Mouse (Mus musculus): Measurements from ENCODE around the gene Glod4.
"Not testable (repeated sequence)": the region's sequence is repeated elsewhere in the genome, so short reads cannot be mapped to it uniquely, and the experiment has no call there.

The Glod4 gene

DNA sequence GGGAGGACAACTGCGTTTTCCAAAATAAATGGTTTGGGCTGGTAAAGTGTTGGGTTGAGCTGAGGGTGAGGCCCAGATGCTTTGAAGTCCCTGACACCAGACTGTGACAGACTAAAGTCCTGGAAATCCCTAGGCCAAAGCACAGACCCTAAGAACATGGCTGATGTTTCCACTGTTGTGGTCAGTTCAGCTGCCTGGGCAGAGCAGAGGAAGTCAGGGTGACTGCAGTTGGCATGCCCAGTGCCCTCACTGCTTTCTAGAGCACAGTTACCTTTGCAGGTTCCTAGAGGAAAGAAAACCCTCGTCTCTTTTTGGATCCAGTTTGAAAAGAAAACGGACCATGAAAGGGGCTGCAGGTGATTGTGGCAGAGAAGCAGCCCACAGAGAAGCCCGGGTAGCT lies 13.9 kb upstream of the Glod4 start:
- in situ Hi-C loops (cut with MboI) = loop anchor here (5.0 kb wide), 1 partner anchor 150 kb away; the partner anchor contains the start of gene Timm22

DNA sequence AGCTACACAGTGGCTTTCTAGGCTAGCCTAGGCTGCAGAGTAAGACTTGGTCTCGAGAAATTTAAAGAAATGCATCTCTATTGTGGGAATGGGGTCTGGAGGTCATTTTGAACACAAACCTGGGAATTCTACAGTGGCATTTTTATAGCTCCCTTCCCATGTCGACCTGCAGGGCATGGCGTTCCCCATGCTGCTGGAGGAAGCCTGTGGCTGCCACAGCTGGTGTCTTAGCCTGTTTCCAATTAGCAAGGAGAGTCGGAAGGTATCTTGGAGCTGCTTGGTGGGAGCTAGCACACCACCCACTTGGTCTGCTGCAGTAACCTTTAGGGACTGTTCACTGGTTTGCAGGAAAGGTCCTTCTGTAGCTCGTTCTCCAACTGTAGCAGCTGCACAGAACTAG lies 12.6 kb upstream of the Glod4 start:
- in situ Hi-C loops (cut with MboI) = loop anchor here (5.0 kb wide), 1 partner anchor 151 kb away; the partner anchor contains the start of gene Timm22

DNA sequence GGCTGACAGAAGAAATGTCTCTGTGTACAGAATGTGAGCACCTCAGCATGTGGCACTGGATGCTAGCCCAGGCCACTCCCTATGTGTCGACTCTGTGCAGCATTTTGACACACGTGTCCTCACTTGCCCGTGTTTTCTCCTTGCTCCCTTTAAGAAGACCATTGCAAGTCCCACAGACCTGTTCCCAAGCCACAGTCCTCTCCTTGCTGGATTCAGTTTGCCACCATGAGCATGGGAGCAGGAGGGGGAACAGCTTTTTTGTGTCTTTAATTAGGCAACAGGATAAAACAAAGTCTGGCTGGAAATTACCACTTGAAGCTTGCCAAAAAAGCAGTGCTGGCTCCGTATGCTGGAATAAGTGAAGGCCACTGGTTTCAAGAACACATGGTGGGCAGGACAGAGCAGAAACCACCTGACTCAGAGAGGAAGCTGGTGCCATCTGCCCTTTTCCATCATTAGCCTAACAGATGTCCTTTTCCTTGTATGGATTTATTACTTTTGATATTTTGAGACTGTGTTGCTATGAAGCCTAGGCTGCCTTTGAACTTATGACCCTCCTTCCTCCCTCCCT lies 12.0 kb upstream of the Glod4 start:
- in situ Hi-C loops (cut with MboI) = loop anchor here (5.0 kb wide), 1 partner anchor 152 kb away; the partner anchor contains the start of gene Timm22

DNA sequence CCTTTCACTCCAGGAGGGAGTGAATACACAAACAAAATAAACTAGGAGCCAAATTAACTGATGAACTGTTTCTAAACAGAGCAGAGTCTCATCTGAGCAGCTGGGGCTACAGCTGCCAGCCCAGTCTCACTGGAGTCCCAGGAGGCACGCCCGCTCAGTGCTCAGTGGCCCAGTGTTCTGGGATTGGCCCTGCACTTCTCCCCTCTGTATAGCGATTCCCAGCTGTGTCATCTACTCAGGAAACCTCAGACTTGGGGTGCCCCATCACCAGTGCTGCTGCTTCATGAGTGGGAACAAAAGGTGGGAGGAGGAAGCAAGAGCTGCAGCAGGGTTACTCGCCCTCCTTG lies 10.4 kb upstream of the Glod4 start:
- in situ Hi-C loops (cut with MboI) = no loop called here

DNA sequence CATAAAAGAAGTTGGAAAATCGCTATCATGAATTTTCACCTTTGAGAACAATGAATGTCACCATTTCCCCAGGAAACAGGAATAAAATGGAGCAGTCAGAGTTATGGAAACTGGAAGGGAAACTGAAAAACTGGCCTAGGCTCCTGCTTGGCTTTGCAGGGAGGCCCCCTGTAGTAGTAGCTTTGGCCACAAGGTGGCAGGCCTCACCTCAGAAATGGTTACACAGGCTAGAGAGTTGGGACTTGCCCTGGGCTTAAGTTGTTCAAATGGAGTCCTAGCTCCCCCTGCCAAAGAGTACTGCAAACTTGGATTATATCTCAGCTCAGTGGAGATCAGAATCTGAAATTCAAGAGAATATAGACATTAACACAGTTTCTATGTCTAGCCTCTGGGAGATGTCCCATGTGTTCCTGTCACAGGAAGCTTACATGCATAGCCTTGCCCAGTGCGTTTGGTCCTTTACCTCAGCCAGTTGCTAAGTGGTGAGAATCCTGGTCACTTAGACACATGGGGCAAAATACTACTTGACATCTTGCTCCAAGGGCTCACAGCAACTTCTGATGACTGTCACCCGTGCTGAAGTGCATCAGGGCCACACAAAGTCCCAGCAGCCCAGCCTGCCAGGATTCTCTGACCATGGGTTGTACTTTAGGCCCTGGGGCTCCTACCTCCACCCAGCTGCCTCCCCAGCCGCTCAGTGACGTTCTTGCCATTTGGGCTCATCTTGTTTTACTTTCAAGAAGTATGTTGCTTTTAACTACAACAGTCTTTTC lies 9.8 kb upstream of the Glod4 start:
- in situ Hi-C loops (cut with MboI) = no loop called here

DNA sequence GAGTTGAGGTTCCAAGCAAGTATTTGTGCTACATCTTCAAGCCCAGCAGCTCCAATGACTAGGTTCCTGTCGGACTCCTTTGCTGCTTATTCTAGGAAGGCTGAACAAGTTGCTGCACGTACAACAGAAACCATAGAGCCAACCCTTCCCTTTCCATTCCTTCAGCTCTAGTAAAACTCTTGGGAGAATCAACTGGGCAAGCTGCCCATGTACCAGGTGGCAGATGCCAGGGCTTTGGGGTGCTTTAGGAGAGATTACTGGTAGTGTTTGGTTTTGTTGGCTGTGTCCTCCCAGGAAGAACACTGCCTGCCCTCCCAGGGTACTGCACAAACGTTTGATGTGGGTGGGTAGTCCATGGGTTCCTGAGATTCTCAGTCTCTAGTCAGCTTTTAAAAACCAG lies 8.5 kb upstream of the Glod4 start:
- in situ Hi-C loops (cut with MboI) = no loop called here

DNA sequence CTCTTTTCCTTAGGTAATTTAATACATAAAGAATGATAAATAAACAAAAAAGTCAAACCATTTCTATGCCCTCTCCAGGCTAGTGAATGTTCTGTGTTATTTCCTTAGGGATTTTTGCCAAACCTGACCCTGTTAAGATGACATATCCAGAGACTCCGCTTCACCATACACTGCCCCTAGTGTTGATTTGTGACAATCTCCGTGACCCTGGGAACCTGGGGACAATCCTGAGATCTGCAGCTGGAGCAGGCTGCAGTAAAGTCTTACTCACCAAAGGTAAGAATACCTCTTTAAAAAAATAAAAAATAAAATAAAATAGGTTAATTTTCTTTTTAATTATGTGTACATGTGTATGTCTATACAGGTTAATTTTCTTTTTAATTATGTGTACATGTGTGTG lies 3.7 kb upstream of the Glod4 start:
- in situ Hi-C loops (cut with MboI) = no loop called here

DNA sequence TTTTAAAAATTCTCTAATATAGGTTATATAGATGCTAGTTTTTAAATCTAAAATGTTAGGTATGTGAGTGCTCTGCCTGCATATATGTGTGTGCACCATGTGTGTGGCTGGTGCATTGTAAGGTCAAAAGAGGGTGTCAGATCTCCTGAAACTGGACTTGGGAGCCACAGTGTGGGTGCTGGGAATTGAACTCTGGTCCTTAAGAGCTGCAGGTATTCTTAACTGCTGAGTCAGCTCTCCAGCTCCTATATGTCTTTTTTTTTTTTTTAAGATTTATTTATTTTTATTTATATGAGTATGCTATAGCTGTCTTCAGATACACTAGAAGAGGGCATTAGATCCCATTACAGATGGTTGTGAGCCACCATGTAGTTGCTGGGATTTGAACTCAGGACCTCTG lies 2.9 kb upstream of the Glod4 start:
- in situ Hi-C loops (cut with MboI) = no loop called here

DNA sequence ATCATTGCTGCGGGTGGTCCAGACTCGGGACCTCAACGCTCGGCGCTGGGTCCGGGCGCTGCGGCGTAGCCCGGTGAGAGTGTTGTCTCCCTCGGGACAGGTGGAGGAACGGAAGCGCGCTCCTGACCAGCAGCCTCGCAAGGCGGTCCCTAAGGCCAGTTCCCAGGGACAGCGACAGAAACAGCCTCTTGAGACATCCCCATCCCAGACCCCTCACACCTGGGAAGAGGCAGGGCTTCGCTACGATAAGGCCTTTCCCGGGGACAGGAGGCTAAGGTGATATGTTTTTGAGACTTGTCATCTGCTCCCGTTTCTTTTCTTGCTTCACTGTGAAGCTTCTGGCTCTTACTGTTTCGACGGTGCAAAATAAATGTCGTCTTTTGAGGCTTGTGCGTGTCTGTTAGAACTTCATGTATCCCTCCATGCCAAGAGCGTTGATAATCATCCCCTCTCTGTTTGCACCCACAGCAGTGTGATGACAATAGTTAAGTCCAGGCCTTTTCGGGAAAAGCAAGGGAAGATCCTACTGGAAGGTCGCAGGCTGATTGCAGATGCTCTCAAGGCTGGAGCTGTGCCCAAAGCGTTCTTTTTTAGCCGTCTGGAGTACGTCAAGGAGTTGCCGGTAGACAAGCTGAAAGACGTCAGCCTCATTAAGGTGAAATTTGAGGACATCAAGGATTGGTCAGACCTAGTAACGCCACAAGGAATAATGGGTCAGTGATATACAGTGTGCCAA lies 454 bp upstream of the Glod4 start:
- in situ Hi-C loops (cut with MboI) = no loop called here

DNA sequence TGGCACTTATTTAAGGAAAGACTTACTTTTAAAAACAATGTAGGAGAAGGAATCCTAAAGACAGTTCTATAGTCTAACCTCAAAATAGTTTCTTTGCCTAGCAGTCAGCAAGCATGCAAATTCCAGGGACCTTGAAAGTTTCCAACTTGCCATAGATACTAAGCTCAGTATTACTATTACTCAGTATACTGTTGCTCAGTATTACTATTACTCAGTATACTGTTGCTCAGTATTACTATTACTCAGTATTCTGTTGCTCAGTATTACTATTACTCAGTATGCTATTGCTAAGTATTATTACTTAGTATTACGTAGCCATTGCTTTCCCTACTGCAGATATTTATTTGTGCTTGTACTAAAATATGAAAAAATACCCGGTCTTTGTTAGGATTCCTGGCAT lies 3.8 kb downstream of the Glod4 start:
- in situ Hi-C loops (cut with MboI) = no loop called here

DNA sequence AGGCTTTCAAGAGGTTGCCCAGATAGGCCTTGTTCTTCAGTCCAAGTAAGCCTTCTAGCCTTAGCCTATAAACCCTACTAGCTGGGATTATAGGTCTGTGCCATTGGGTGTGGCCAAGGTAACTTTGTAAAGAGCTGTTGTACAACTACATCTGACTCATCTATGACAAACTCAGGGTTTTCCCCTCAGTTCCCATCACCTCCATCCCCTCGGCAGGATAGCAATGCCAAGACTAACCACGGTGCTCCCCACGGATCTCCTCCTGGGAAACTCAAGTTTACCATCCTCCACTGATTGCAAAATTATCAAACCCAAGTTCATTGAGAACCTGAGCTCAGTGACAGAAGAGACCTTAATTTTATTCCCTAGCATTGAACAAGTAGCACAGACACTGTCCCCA lies 7.4 kb downstream of the Glod4 start:
- in situ Hi-C loops (cut with MboI) = no loop called here

DNA sequence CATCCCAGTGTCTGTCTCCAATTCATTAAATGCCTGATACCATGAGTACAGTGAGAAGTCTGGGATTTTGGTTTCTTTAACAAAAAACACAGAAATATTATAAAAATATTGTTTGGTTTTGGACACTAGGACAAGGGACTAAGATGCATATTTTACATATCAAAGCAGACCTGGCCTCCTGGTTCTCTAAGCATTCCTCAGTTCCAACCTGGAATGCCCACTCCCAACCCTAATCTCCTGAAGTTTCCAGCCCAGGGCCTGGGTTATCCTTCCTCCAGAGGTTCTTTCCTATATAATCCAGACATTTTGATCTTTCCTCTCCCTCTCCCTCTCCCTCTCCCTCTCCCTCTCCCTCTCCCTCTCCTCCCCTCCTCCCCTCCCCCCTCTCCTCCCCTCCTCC lies 18.5 kb downstream of the Glod4 start:
- in situ Hi-C loops (cut with MboI) = no loop called here

DNA sequence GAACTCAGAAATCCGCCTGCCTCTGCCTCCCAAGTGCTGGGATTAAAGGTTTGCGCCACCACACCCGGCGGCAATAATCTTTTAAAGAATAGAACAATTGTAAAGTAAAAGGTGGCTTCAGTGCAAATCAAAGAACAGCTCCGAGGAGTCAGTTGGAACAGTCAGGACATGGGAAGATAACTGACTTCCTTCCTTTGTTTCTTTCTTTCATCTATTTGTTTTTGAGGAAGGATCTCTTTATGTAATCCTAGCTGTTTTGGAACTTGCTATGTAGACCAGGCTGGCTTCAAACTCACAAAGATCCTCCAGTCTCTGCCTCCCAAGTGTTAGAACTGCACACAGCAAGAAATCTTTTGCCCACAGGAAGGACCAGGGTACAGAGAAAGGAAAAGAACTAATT lies 18.9 kb downstream of the Glod4 start:
- in situ Hi-C loops (cut with MboI) = no loop called here

DNA sequence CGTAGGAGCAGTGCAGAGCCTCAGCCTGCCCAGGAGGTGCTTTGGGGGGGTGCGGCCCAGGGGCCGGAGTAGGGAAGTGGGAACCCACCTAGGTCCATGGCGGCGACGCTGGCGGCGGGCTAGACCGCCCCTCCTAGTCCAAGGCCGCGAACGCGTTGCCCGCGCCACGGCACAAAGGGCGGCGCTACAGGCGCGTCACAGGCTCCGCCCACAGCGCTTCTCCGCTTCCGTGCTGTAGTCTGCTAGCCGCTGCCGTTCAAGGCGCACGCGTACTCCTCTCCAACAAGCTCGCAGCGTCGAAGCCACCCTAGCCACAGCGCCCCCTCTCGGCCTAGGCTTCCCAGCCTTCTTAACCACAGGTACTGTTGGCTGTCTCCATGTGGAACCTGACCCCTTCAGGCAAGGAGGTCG lies 26.1 kb downstream of the Glod4 start, which contains the start of the genes Dbil5 and Gemin4:
Dbil5 (plus strand) TSS at position 219 of the 411 bp plus-strand sequence.
Gemin4 (minus strand) TSS at position 275 of the 411 bp plus-strand sequence.
- in situ Hi-C loops (cut with MboI) = no loop called here

DNA sequence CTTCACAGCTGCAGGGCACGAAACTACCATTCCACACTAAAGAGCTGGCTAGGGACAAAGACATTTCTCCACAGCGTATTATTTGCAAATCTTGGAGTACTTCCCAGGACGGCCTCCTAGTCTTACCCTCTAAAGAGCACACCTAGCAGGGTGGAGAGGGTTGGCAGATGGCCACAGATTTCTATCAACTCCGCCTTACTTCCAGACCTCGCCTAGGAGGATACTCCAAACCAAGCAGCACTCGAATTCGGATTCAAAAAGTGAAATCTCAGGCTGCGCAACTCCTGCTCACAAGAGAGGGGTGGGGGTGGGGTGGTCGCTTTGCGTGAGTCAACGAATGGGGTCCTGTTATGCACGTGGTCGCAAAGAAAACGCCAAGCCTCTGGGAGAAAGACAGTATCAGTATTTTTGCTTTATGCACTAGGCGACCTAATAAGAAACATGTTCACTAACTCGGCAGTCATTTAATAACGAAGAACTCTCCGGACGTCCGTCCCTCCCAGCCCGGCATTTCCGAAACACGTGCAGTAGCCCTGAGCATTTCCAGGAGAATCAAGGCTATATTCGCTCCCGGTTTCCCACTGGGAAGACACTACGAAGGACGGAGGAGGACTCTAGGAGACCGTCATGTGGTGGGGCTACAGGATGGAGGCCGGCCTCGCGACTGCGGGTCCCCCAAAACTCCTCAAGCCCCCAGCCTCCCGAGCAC lies 26.7 kb downstream of the Glod4 start:
- in situ Hi-C loops (cut with MboI) = no loop called here

DNA sequence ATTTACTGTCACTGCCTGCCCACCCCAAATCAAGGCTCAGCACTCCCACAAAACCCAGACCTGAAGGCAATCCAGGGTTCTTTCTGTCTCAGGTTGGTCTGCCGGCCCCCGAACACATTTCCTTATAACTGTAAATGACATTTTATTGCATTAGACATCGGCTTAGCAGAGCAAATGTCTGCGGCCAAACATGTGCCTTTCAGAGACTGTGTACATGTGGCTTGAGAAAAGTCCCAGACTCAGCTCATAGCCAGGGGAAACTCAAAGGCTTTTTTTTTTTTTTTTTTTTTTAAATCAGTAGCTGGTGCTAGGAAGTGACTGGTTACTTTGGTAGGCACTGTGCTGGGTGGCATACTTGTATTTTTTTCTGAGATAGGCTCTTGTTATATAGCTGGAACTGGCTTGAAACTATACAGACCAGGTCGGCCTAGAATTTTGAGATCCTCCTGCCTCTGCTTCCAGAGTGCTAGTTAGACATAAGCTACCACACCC lies 27.4 kb downstream of the Glod4 start:
- in situ Hi-C loops (cut with MboI) = no loop called here

DNA sequence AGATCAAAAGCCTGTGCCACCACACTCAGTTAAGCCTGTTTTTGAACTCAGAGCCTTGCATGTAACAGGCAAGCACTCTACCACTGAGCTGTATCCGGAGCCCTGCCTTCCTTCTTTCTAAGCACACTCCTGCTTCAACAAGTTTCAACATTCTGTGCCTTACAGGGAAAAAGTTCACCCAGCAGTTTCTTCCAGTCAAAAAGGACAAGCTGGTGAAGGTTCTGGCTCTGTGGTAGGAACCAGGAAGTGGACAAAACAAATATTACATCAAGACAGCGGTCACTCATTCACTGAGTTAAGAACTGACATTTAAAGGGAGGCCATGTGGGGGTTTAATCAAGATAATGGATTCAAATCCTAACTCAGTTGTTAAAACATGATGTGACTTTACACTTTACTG lies 28.5 kb downstream of the Glod4 start:
- in situ Hi-C loops (cut with MboI) = no loop called here

DNA sequence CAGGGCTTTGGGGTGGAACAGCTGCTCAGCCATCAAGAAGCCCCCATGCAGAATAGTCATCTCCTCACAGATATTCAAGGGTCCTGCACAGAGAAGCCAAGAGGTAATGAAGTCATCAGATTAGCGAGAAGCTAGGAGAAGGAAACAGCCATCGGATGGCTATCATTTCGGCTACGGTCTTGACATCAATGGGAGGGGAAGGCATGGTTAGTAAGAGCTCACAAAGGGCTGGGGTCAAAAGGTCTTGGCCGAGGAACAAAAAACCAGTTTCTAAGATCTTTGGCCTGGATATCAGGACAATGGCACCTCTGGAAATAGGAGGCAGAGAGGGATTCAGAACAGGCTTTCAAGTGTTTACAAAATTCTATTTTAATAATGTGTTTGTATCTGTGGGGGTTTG lies 29.7 kb downstream of the Glod4 start:
- in situ Hi-C loops (cut with MboI) = no loop called here

DNA sequence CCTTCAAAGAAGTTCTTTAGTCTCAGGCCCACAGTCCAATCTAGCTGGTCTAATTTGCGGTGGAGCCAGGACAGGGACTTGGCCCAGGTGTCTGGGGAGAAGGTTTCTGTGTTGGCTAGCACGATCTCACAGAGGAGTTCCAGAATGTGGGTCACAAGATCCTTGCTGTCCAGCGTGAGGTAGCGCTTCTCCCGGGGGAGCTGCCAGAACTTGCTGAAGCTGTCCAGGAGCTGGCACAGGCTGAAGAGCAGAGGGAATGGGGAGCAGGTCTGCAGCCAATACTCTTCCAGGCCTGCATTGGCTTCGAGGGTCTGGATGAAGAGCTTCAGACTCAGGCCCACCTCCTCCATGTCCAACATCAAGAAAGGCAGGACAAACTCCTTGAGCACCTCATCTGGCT lies 31.9 kb downstream of the Glod4 start:
- in situ Hi-C loops (cut with MboI) = not testable (repeated sequence)

DNA sequence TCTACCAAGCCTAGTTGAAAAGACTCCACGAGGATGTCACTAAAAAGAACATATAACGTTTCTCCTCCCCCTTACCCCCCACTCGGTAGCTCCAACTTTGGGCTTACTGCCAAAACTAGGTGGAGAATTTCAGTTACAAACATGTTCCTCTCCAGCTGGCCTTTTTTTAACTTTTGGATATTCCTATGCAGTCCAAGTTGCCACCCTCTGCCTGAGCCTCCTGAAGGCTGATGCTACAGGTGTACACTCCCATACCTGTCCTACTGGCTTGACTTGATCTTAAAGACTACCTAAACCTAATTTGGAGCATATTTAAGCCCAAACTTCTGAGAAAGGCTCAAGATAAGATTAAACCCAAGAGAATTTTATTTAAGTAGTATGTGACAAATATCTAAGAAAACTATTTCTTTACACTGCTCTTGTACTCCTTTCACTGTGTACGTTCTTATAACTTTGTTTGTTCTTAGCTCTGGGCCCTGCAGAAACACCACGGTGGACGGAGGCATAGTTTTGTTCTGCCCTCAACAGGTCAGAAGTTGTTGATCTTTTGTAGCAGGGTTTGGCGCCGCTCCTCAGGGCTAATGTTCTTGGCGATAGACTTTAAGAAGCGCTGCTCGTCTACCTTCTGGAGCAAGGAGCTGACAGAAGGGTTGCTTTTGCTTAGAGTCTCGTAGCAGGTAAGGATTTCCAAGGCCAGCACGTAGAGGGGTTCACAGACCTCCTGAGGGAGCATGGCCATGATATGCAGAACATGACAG lies 33.1 kb downstream of the Glod4 start:
- in situ Hi-C loops (cut with MboI) = no loop called here

DNA sequence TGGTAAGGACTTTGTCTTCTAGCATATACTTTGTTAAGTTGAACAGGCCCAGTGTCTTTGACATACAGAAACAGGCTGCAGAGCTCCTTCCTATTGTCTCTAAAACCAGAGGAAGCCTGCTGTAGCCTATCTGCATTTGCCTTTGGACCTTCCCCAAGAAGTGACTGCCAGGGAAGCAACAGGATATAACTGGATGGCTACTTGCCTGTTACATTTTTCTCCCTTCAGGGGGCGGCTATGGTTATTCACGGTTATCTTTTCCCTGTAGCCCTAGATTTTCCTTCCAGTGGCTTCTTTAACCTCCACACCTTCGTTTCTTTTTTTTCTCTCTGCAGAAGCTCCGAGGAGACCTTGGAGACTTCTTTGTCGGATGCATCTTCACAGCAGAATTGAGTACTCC lies 36.7 kb downstream of the Glod4 start:
- in situ Hi-C loops (cut with MboI) = no loop called here

Data from mature B cell (primary cell).